Comparison of ENCODE assay signal across 8 mouse cellular contexts in genomic region chr5:147133662-147134061, GRCm38 (mm10). TPM values are rescaled to one million over a fixed set of nuclear protein-coding genes. Genes with fewer than 3 reads are reported as not detected.
DNase-seq lines count a peak whose midpoint lies in the region; ATAC-seq and TF ChIP-seq lines count a peak whose summit lies in the region.

No protein-coding gene starts in this region.

- no peaks in the 10 kb centered on the region for H3K36me3 ChIP-seq in lung, embryonic 16.5 days (ENCODE audit: control insufficient read depth, insufficient read depth, low read length)
- no peaks in the 10 kb centered on the region for H3K36me3 ChIP-seq in limb, embryonic 13.5 days
- no peaks in the 10 kb centered on the region for H3K36me3 ChIP-seq in stomach, embryonic 15.5 days

- no peaks in the 10 kb centered on the region for H3K9me3 ChIP-seq in lung, embryonic 16.5 days (ENCODE audit: control insufficient read depth, low read length)
- H3K9me3 ChIP-seq in limb, embryonic 13.5 days: no peaks in the 10 kb centered on the region
- H3K9me3 ChIP-seq in stomach, embryonic 15.5 days: no peaks in the 10 kb centered on the region

- no peaks in the 10 kb centered on the region for H3K27me3 ChIP-seq in cerebellum, adult 2 months (ENCODE audit: control insufficient read depth, insufficient read depth, low read length)
- no peaks in the 10 kb centered on the region for H3K27me3 ChIP-seq in lung, embryonic 16.5 days (ENCODE audit: control insufficient read depth, insufficient read depth, low read depth, low read length)
- no peaks in the 10 kb centered on the region for H3K27me3 ChIP-seq in limb, embryonic 13.5 days
- H3K27me3 ChIP-seq in stomach, embryonic 15.5 days (replicated peaks): no peaks in the 10 kb centered on the region

- TF ChIP-seq POLR2A in cerebellum, adult 2 months (IDR thresholded peaks at IDR 0.05; ENCODE audit: borderline replicate concordance, insufficient read depth, low read length): no peak

- H3K9ac ChIP-seq in lung, embryonic 16.5 days (ENCODE audit: low read length): no peak overlapping the region
- H3K9ac ChIP-seq in limb, embryonic 13.5 days: peak overlapping the region; percentile 50
- H3K9ac ChIP-seq in stomach, embryonic 15.5 days: no peak overlapping the region

- WGBS in cerebellum, adult 2 months: 9% methylated on average over 17 of the region's 17 CpGs
- 15% methylated on average over 17 of the region's 17 CpGs for WGBS in lung, embryonic 16.5 days
- WGBS in limb, embryonic 13.5 days: 6% methylated on average over 17 of the region's 17 CpGs
- 7% methylated on average over 17 of the region's 17 CpGs for WGBS in stomach, embryonic 15.5 days

- ATAC-seq in cerebellum, adult (ENCODE audit: insufficient number of reproducible peaks, low FRiP score, low TSS enrichment): no peak
- no peak for ATAC-seq in lung, embryonic 16.5 days (ENCODE audit: low read depth)
- no peak for ATAC-seq in limb, embryonic 13.5 days (ENCODE audit: low FRiP score, low read depth)
- no peak for ATAC-seq in stomach, embryonic 15.5 days (ENCODE audit: insufficient read depth, low FRiP score, low read depth)

- no peak for TF ChIP-seq CTCF in cerebellum, adult 2 months (IDR thresholded peaks at IDR 0.05; ENCODE audit: borderline replicate concordance, insufficient read depth, low read depth, low read length)

- intact Hi-C loops in left cerebral cortex, postnatal 4 days (cut with DNase I): no loop called here

- no peaks in the 10 kb centered on the region for H3K4me1 ChIP-seq in cerebellum, adult 2 months (ENCODE audit: control insufficient read depth, insufficient read depth, low read length)
- H3K4me1 ChIP-seq in lung, embryonic 16.5 days (replicated peaks; ENCODE audit: control insufficient read depth, insufficient read depth, low read length): no peaks in the 10 kb centered on the region
- peaks cover 14% of the 10 kb centered on the region; the same call in 1 of the 2 replicates for H3K4me1 ChIP-seq in limb, embryonic 13.5 days
- no peaks in the 10 kb centered on the region for H3K4me1 ChIP-seq in stomach, embryonic 15.5 days

- peak overlapping the region; percentile 59 for H3K4me3 ChIP-seq in cerebellum, adult 2 months (replicated peaks; ENCODE audit: insufficient read depth, low read depth, low read length)
- H3K4me3 ChIP-seq in lung, embryonic 16.5 days (ENCODE audit: low read length): peak overlapping the region; percentile 14; the same call in 1 of the 2 replicates
- H3K4me3 ChIP-seq in limb, embryonic 13.5 days: peak overlapping the region; percentile 25
- peak overlapping the region; percentile 16; the same call in 1 of the 2 replicates for H3K4me3 ChIP-seq in stomach, embryonic 15.5 days (replicated peaks)

- peak in 1 of 2 experiments; percentile 18 for DNase-seq in cerebellum, adult 2 months
- DNase-seq in lung, postnatal 4 days: no peak
- DNase-seq in left cerebral cortex, postnatal 4 days: no peak
- no peak for DNase-seq in layer of hippocampus, adult 9-11 months

- H3K27ac ChIP-seq in cerebellum, adult 2 months (ENCODE audit: insufficient read depth, low read length): no peak overlapping the region
- H3K27ac ChIP-seq in lung, embryonic 16.5 days (ENCODE audit: low read length): no peak overlapping the region
- no peak overlapping the region for H3K27ac ChIP-seq in limb, embryonic 13.5 days
- no peak overlapping the region for H3K27ac ChIP-seq in stomach, embryonic 15.5 days

- peak overlapping the region; percentile 33 for H3K4me2 ChIP-seq in lung, embryonic 16.5 days (ENCODE audit: low read depth, low read length)
- peak overlapping the region; percentile 54 for H3K4me2 ChIP-seq in limb, embryonic 13.5 days (replicated peaks)
- peak overlapping the region; percentile 45 for H3K4me2 ChIP-seq in stomach, embryonic 15.5 days

RNA-seq across cellular contexts. Expression of gene Gsx1, which starts 54.8 kb away (rescaled TPM):
- polyA plus RNA-seq in cerebellum, adult 2 months (2012; rRNA removed): 0.48 and 0.51 TPM in 2 replicates
- polyA plus RNA-seq in lung, embryonic 16.5 days (2015; fragmentation: Nextera tagmentation; extraction: Ambion mirVana): not detected in 2 replicates
- polyA plus RNA-seq in limb, embryonic 13.5 days (2015; fragmentation: Nextera tagmentation; extraction: Ambion mirVana): not detected in 2 replicates
- not detected in 2 replicates for polyA plus RNA-seq in stomach, embryonic 15.5 days (2015; fragmentation: Nextera tagmentation; extraction: Ambion mirVana)
- total RNA-seq in left cerebral cortex, postnatal 4 days (2021): 1 to 10 TPM; 1.3 to 1.8 TPM

RNA-seq across cellular contexts. Expression of gene Polr1d, which starts 56.8 kb away (rescaled TPM):
- polyA plus RNA-seq in cerebellum, adult 2 months (2012; rRNA removed): 85.0 and 89.2 TPM in 2 replicates
- polyA plus RNA-seq in lung, embryonic 16.5 days (2015; fragmentation: Nextera tagmentation; extraction: Ambion mirVana): 118 and 120 TPM in 2 replicates
- 121 and 125 TPM in 2 replicates for polyA plus RNA-seq in limb, embryonic 13.5 days (2015; fragmentation: Nextera tagmentation; extraction: Ambion mirVana)
- polyA plus RNA-seq in stomach, embryonic 15.5 days (2015; fragmentation: Nextera tagmentation; extraction: Ambion mirVana): 140 and 146 TPM in 2 replicates
- total RNA-seq in left cerebral cortex, postnatal 4 days (2021): 10 to 100 TPM; 93.0 to 96.0 TPM

RNA-seq across cellular contexts. Expression of gene Lnx2, which starts 57.3 kb away (rescaled TPM):
- 15.9 and 16.8 TPM in 2 replicates for polyA plus RNA-seq in cerebellum, adult 2 months (2012; rRNA removed)
- polyA plus RNA-seq in lung, embryonic 16.5 days (2015; fragmentation: Nextera tagmentation; extraction: Ambion mirVana): 19.7 and 19.8 TPM in 2 replicates
- polyA plus RNA-seq in limb, embryonic 13.5 days (2015; fragmentation: Nextera tagmentation; extraction: Ambion mirVana): 9.4 and 11.2 TPM in 2 replicates
- 16.3 and 19.4 TPM in 2 replicates for polyA plus RNA-seq in stomach, embryonic 15.5 days (2015; fragmentation: Nextera tagmentation; extraction: Ambion mirVana)
- total RNA-seq in left cerebral cortex, postnatal 4 days (2021): 10 to 100 TPM in 1 of 2 experiments, 1 to 10 TPM in 1; 9.7 to 10.7 TPM
